Mouse (Mus musculus) neural tube, embryonic 14.5 days (tissue): Measurements from ENCODE around the gene Shh. TPM values are rescaled to one million over a fixed set of nuclear protein-coding genes. Genes with fewer than 3 reads are reported as not detected.

Experiments
- ATAC-seq: fragments of 200-750 bp; cut with Nextera tagmentation; 2 replicates; pipeline ENCODE4 v1.8.0; 2017; ENCODE audit warnings: low read depth, mild to moderate bottlenecking, moderate TSS enrichment, moderate library complexity
- H3K27ac ChIP-seq: fragments of 300-500 bp; sonication (generic); 2 replicates; pipeline ENCODE4 v1.5.1; 2014; ENCODE audit warnings: low read depth, mild to moderate bottlenecking, control low read depth, low read length, moderate library complexity, mixed read lengths
- H3K27me3 ChIP-seq: fragments of 300-500 bp; sonication (generic); 2 replicates; pipeline ENCODE4 v1.6.1; 2014; ENCODE audit warnings: low read length; ENCODE audit not compliant: control insufficient read depth, insufficient read depth
- H3K36me3 ChIP-seq: fragments of 300-500 bp; sonication (generic); 2 replicates; pipeline ENCODE4 v1.6.1; 2014; ENCODE audit warnings: low read length, mixed read lengths; ENCODE audit not compliant: control insufficient read depth, insufficient read depth
- H3K4me1 ChIP-seq: fragments of 300-500 bp; sonication (generic); 2 replicates; pipeline ENCODE4 v1.6.1; 2014; ENCODE audit warnings: low read length; ENCODE audit not compliant: control insufficient read depth, insufficient read depth
- H3K4me2 ChIP-seq: fragments of 300-500 bp; sonication (generic); 2 replicates; pipeline ENCODE4 v1.6.1; 2014; ENCODE audit warnings: mild to moderate bottlenecking, low read depth, low read length, control low read depth
- H3K4me3 ChIP-seq: fragments of 300-500 bp; sonication (generic); 2 replicates; pipeline ENCODE4 v1.5.1; 2014; ENCODE audit warnings: low read depth, low read length, control low read depth, mixed read lengths
- H3K9ac ChIP-seq: fragments of 300-500 bp; sonication (generic); replicated peaks from 2 replicates; pipeline ENCODE4 v1.6.1; 2014; ENCODE audit warnings: low read depth, mild to moderate bottlenecking, control low read depth, low read length, mixed read lengths
- H3K9me3 ChIP-seq: fragments of 300-500 bp; sonication (generic); 2 replicates; pipeline ENCODE4 v1.6.1; 2016; ENCODE audit warnings: low read length; ENCODE audit not compliant: control insufficient read depth
- WGBS: fragments of 180-500 bp; shearing (Covaris S2); extraction: QIAGEN DNeasy Blood & Tissue Kit; methylation state at CpG from one replicate; pipeline ENCODE4 v1.1.7; 2014; 5-methylcytosine and 5-hydroxymethylcytosine counted together
- polyA plus RNA-seq: library from polyadenylated mRNA; unstranded; fragments of >200 nt; fragmentation: Nextera tagmentation; extraction: Ambion mirVana; gene quantifications from 2 replicates; pipeline ENCODE4 v1.2.1, GENCODE M21; 2014

The Shh gene
- polyA plus RNA-seq, 1 experiment from 2014 or later = 0.68 TPM

DNA sequence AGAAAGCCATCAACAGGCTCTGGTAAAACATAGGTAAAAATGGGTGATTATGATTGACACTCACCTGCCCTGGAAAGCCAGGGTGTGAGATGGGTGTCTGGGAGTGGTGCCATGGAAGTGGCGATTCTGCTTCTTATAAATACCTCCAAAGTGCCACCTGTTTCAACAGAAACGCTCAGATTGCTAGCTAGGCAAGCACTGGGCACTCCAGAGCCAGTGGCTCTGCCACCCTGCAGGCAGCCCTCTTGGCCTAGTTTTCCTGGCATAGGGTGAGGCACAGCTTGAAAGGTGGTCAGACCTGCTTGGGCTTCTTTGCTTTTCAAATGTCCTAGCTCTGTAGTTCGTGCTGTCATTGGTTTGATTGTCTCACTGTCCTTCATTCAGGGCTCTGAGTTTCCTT, 53.0 kb downstream of the Shh start:
- H3K36me3 ChIP-seq = peaks cover 54% of the 10 kb centered on the region
- no peak overlapping the region for H3K4me3 ChIP-seq
- H3K27me3 ChIP-seq = no peaks in the 10 kb centered on the region
- H3K4me1 ChIP-seq = no peaks in the 10 kb centered on the region
- H3K9me3 ChIP-seq = no peaks in the 10 kb centered on the region
- ATAC-seq = no peak
- H3K9ac ChIP-seq = no peak overlapping the region
- 94% methylated on average over 3 of the region's 3 CpGs for WGBS
- no peak overlapping the region for H3K4me2 ChIP-seq
- no peak overlapping the region for H3K27ac ChIP-seq

DNA sequence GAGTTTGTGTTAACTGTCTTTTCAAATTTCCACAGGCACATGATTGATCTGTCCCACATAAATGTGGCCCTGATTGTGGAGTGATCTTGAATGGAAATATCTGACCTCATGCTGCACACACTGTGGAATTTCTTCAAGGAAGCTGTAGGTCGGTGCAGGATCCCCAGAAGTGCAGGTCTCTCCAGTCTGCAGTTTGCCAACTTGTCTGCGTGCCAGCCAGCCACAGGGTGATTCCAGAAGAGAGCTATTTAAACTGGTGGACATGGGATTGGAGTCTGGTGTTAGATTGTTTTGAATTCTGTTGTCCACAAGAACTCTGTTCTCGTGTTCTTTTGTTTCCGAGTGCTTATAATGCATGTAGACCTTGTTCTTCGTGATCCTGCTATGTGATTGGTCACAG, 53.5 kb downstream of the Shh start:
- Histone ChIP-seq H3K36me3 (peaks cover 52% of the 10 kb centered on the region), H3K4me1 (no peaks in the 10 kb centered on the region), H3K9me3 (no peaks in the 10 kb centered on the region), H3K27ac (no peak overlapping the region), H3K4me2 (no peak overlapping the region), H3K9ac (no peak overlapping the region), H3K4me3 (no peak overlapping the region), H3K27me3 (no peaks in the 10 kb centered on the region)
- no peak for ATAC-seq
- WGBS = 96% methylated on average over 5 of the region's 5 CpGs

DNA sequence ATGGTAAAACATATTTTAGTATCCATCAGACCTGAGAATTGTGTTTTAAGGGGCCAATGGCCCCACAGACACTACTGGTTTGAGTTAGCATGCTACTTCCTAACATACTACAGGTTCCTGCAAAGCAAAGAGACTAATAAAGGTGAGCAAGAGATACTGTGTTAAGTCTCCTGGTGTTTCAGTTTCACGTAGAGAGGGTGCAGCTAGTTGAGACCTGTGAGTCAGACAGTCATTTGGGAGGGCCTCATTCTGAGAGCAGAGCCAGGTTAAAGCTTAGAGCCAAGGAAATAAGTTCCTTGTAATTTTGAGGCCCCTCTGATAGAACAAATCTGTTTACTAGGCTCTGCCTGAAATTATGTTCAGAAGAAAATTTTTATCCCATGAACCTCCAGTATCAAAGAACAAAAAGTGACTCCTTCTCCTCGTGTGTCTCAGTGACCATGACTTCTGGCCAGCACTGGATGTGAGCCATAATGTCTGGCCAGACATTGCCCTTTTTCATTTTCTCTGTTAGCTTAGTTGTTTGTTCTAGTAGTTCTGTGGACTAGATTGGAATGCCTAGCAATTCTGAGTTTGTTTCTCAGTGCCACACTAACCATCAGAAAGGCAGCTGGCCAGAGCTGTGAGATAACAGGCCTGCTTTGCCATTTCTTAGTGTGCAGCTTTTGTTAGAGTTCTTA, 54.9 kb downstream of the Shh start:
- Histone ChIP-seq H3K9ac (no peak overlapping the region), H3K4me1 (no peaks in the 10 kb centered on the region), H3K27me3 (no peaks in the 10 kb centered on the region), H3K9me3 (no peaks in the 10 kb centered on the region), H3K36me3 (peaks cover 47% of the 10 kb centered on the region), H3K4me3 (no peak overlapping the region), H3K27ac (no peak overlapping the region), H3K4me2 (no peak overlapping the region)
- no peak for ATAC-seq
- 90% methylated on average over 2 of the region's 2 CpGs for WGBS

Other genes starting within 250 kb of the Shh start
- gene Cnpy1, start 221.4 kb downstream of the Shh start, polyA plus RNA-seq = 0.66 and 1.1 TPM in 2 replicates
- 22.1 and 26.6 TPM in 2 replicates for gene Rbm33, start 150.1 kb downstream of the Shh start, polyA plus RNA-seq